Mouse (Mus musculus) adrenal gland, adult (tissue): Measurements from ENCODE around the gene Gpr153.

Source experiments
- DNase-seq, 2 experiments: peaks; one replicate each; pipeline ENCODE4 v3.0.0; 2022 to 2023; ENCODE audit warnings: low spot score in 1 of 2; ENCODE audit not compliant: inconsistent age in 2 of 2

Gene Gpr153

GRCm38 (mm10) chr4:152264867-152265568, 9.0 kb upstream of the Gpr153 start:
- DNase-seq: no peak

- no peak for DNase-seq
These were observed 8.2 kb upstream of the Gpr153 start for GRCm38 (mm10) chr4:152265791-152266190.

DNA sequence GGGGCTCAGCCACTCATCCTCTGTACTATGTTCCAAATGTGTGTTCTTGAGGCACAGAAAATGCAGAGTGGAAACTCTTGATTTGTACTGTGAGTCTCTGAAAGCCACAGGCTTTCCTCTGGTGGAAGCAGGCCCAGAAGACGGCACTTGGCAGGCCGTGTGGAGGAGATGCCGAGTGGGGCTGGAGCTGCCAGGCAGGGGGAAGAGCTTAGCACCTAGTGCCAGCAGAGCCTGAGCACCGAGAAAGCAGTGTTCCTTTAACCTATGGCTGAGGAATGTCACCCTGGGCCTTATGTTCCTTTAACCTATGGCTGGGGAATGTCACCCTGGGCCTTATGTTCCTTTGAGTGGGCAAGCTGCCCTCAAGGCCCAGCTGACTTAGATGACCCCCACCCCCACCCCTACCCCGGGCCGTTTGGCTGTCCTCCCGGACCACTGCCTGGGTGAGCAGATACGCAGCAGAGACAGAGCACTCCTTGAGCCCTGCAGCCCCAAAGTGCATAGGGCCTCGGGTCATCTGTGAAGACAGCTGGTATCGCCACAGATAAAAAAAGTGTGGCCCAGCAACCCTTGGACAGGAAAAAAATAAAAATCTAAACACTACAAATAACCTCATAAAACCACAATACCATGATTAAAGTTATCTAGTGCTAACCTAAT, 7.7 kb upstream of the Gpr153 start:
- DNase-seq: no peak

DNA sequence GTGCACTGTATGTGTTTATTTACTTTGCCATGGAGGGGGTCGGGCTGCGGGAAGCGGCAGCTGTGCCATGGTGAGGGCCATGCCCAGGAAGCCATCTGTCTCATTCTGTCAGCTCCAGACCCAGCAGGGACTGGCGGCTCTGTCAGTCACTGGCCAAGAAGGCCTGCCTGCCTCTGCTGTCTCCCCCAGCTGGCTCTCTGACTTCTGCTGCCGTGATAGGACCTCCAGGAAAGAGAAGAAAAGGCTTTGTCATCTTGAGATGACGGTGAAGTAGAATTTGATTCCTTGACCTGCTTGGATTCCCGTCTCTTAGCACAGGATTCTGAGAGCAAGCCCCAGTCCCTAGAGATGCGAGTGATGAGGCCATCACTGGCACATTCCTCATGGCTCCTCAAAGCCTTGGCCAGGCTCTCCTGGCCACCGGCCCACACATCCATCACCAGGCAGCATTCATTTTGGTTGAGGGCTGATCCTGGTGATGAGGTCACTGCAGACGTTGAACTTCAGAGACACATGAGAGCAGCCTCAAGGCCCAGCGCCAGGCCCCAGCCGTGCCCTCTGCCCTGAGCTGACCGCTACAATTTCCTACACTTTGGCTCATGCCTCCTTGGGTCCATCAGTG, 6.2 kb upstream of the Gpr153 start:
- peak; percentile 50 to 87 for DNase-seq

GRCm38 (mm10) chr4:152269967-152270366, 4.1 kb upstream of the Gpr153 start:
- no peak for DNase-seq

DNA sequence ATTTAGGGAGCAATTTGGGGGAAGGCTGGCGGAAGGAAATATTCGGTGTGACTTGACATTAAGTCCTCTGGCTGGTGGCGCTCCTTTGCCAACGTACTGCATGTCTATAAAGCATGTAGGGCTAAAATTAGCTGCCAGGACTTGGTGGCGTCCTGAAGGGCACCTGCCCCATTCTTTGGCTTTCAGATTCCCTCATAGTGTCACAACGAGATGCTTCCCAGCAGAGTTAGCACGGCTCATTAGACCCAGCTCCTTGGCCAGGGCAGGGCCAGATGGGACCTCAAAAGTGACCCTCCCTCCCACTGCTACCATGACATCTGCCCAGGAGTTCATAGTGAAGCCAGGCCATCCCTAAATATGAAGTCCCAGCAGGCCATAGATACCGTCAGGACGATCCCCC, 3.4 kb upstream of the Gpr153 start:
- DNase-seq: no peak

DNA sequence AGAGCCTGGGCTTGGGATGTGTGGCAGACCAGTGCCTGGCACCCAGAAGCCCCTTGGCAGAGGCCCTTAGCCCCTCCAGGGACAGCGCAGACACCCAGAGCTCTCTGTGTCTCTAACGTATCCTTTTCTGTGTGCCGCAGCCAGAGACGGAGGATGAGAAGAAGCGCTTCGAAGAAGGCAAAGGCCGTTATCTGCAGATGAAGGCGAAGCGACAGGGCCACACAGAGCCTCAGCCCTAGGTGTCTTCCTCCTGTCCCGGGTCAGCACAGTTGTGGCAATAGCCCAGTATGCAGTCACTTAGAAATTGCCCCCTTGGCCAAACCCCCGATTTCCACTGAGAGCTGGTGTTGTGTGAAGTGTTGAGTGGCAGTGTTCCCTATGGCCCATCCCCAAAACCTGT, 2.7 kb upstream of the Gpr153 start:
- no peak for DNase-seq

DNA sequence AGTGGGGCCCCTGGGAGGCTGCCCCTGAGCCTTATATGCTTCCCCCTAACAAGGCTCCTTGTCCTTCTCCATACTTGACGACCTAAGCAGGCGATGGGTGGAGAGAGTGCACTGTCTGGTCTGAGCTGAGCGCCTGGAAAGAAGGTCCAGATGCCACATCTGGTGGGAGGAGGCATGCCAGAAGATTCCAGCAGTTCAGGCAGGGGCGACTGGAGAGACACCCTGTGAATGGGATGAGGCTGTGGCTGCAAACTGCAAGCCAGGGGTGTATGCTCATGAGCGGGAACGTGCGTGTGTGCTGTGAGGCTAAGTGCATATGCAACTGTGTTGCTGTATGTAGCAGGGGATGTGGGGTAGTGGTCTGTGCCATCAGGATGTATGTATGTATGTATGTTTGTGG, 2.0 kb upstream of the Gpr153 start:
- DNase-seq: no peak

DNA sequence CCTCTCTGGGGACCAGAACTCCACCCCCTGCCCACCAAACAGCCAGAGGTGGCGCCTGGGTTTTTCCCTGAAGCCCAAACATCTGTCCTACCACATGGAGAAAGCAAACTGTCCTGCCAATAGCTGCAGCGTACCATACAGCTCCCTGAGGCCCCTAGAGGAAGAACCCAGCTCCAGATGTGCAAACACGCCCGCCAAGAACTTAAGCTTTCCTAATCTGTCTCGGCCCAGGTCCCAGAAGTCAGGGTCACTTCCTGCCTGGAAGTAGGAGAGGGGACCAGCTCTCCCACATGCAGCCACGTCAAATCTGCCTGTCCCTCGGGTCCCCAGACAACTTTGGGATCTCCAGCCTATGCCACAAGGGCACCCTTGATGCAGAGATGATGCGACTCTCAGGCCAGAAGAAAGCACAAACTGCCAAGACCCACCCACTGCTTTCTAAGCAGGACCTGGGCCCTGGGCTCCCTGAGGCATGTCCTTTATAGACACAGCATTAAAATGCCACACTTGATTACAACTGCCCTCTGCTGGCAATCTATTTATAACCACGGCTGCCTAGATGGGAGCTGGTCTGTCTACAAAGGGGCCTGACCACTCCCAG, 1.5 kb upstream of the Gpr153 start:
- DNase-seq: peak; percentile 29 to 78

- peak in 1 of 2 experiments; percentile 41 for DNase-seq
These were observed 841 bp upstream of the Gpr153 start for GRCm38 (mm10) chr4:152273191-152273590.

DNA sequence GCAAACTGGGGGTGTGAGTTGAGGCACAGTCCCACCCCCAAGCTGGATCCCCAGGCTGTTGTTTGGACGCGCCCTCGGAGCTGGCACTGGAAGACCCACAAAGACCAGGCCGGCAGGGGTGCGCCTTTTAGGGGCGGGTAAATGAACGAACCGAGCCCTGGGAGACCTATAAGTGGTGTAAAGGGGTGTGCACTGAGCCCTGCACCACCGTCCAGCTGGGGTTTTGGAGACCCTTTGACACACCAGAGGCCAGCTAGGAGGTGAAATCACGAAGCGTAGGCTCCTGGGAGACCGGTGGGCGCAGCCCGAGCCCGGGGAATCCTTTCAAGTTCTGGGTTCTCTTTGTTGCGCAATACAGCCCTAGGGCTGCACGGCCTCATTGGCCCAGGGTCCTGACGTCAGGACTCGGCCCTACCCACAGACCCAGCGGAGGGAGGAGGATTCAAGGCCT, 674 bp downstream of the Gpr153 start:
- peak in 1 of 2 experiments; percentile 51 for DNase-seq

GRCm38 (mm10) chr4:152276389-152277347, 2.6 kb downstream of the Gpr153 start:
- DNase-seq: peak in 1 of 2 experiments; percentile 72

- no peak for DNase-seq
These were observed 3.9 kb downstream of the Gpr153 start for GRCm38 (mm10) chr4:152277916-152278315.

- DNase-seq: no peak
These were observed 5.0 kb downstream of the Gpr153 start for GRCm38 (mm10) chr4:152278986-152279385.

DNA sequence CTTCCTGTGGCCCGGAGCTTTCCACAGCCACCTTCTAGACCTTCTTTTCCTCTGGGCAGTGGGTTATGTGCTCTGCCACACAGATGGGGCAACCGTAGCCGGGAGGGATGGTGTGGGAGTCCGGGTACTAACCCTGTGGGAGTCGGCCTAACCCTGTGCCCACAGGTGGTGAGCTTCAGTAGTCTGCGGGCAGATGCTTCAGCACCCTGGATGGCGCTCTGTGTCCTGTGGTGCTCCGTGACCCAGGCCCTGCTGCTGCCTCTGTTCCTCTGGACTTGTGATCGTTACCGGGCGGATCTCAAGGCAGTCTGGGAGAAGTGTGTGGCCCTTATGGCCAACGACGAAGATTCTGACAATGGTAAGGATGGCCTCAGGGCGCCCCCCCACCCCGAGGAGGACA, 7.6 kb downstream of the Gpr153 start:
- no peak for DNase-seq

GRCm38 (mm10) chr4:152282721-152283120, 8.7 kb downstream of the Gpr153 start:
- no peak for DNase-seq

DNA sequence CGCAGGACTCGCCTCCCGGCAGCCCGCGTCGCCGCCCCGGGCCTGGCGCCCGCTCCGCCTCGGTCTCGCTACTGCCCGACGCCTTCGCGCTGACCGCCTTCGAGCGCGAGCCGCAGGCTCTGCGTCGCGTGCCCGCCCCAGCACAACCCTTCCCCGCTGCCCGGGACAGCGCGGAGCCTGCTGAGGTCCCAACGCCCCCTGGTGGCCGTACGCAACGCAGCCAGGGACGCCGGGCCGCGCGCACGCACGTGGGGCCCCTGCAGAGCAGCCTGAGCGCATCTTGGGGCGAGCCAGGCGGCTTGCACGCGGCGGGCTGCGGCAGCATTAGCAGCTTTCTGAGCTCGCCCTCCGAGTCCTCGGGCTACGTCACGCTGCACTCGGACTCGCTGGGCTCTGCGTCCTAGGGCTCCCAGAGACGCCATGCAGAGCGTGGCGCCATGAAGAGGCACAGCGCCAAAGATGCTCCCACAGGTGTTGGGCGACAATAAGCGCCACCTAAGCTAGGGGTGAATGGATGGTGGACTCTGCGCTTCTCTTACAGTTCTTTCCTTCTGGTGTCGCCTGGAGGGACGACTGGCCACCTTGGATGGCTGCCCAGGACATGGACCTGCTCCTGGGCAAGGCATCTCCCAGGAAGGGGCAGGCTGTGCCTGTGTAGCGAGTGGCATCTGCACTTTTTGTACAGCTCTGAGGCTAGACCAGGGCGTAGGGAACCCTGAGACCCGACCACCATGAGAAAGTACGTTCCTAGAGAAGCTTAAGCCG, 9.3 kb downstream of the Gpr153 start:
- DNase-seq: peak; percentile 86 to 95

DNA sequence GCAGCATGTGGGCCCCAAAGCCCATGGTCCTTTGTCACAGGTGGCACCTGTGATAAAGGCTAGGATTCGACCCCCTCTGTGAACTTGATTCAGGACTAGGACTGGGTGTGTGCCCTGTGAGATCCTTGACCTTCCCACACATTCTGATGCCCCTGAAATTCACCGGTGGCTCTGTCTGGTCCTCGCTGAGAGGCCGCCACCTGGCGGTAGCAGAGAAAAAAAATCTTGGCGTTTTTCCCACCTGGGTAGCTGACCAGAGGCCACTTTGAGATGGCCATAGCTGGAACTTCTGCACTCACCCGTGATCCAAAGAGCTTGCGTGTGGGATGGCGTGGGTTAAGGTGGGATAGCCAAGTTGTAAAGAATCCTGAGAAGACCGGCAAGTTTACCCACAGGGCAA, 11.5 kb downstream of the Gpr153 start:
- peak; percentile 51 to 86 for DNase-seq

DNA sequence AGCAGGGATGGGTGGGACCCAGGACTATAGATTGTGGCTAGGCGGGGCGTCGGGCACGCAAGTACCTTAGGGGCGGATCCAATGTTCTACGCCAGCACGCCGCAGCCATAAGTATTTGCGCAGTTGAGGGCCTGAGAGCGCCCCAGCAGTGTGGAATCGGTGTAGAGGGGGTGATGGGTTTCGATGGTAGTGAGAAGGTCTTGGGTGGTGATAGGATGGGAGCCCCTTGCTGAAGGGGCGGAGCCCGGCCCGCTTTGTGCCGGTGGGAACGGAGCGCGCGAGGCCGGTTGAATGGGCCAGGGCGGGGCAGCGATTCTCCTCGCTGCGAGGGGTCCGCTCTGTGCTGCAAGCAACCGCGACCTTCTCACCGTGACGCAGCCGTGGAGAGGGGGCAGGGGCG, 12.2 kb downstream of the Gpr153 start:
- DNase-seq: no peak

- peak; percentile 60 to 82 for DNase-seq
These were observed 12.9 kb downstream of the Gpr153 start for GRCm38 (mm10) chr4:152286887-152287286.
